Mouse (Mus musculus) retina, adult 2 months (tissue): Measurements from ENCODE around the gene Actbl2.

Experiments
- DNase-seq: peaks from one replicate; pipeline ENCODE4 v3.0.0-alpha.2; 2012; ENCODE audit warnings: low read depth, low spot score

Gene Actbl2

DNA sequence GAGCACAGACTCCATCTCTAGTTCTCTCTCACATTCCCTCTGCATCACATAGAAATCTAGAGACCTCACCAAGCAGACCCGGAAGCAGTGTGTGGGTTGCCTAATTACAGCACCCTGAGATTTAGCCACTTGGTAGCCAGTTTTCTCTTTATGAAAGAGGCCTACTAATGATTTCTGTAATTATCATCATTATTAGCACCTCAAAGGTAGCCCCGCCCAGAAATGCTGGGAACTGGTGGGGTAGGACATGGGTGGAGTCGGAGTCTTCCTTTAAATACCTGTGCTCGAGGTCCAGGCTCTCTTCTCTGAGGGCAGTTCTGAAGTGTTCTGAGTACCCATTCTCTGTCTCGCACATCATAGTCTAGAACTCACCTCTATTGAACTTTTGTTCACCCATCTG lies at the start of gene Actbl2:
Actbl2 (plus strand) TSS at position 301 of the 400 bp plus-strand sequence.
- no peak for DNase-seq

DNA sequence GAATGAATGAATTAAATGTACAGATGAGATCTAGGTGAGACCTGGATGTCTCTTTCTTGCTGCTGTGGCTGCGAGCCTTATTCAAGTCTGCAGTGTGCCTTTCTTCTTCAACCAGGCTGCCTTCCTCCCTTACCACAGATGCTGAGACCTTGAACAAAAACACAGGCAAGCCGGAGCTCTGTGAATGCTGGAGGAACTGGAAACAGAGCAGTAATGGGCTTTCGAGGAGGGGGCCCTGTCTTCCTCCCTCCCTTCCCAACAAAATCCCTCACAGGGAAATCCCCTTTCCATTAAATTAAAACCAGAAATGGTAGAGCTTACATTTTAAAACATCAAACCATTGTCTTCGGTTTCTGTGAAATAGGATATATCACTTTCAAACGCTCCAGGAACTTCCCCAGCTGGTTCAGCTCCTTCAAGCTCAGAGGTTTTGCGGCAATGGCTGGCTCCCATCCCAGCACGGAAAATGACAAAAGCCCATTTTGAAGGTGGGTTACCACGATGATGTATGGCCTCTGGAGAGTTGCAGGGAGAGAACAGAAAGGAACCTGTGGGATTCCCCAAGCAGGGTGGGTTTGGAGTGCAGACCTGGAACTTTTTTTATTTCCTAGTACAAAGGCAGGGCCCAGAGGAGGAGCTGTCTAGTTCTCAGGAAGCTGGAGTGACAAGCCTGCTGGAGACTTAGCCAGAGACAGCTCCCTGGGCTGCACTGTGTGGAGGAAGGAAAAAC lies 44.0 kb upstream of the Actbl2 start:
- DNase-seq = no peak

DNA sequence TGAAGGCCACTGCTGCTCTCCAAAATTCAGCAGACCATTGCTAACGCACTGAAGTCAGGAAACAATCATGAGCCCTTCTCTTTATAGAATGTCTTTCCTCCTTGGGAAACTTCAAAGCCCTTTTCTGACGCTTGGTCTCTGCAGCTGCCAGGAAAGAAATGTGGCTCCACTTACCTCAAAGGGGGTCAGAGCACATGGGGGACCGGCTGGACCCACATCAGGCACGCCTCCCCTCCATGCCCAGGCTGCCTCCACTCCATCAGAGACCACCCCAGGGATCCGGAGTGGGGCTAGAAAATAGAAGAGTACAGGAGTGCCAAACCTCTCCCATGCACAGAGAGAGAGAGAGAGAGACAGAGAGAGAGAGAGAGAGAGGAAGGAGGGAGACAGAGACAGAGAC lies 26.0 kb upstream of the Actbl2 start:
- DNase-seq = no peak

DNA sequence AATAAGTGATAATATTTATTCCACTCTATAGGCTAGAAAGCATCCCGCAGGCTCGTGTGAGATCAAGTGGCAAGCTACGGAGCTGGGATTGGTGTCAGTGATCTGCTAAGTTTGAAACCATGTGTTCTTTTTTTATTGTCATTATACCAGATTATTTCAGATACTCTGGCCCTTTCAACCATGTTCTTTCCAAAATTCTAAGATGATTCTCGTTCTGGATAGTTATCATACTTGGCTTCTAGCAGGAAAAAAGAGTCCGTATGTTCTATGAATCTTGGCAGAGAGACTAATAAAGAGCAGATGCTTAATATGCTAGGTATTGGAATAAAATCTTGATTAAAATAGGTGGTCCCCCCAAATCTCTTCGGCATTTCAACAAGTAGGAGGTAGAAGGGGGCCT lies 25.3 kb upstream of the Actbl2 start:
- no peak for DNase-seq

DNA sequence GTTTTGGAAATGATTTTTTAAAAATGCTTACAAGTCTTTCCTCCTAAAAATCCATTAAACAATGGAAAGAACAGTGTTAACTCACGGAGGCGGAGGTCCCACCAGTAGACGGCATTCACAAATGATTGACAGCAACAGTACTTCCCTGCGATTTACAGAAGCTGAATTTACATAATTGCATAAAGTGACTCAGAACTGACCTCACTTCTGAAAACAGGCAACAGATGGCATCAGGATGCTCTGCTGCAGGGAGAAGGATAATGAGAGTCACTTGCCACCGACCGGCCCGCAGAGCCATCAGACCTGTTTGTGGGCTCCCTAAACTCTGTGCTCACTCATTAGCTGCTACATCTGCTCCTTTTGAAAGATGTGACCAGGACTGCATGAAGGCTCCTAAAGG lies 22.4 kb upstream of the Actbl2 start:
- DNase-seq = no peak

DNA sequence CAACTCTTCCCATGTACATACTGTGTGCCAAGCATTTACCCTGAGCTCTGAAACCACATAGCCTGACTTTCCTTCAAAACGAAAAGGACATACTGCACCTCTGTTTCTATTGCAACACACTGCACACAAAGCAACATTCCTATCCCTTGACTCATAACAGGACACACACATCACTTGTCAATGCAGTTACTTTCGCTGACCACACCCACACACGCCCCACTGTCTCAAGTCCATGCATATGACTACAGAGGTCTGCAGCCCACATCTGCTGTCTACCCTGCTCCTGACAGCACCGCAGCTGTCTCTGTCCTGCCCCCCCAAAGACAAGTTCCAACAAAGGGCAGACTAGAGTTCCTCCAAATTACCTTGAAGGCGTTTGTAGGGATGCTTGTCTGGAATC lies 21.5 kb upstream of the Actbl2 start:
- no peak for DNase-seq

DNA sequence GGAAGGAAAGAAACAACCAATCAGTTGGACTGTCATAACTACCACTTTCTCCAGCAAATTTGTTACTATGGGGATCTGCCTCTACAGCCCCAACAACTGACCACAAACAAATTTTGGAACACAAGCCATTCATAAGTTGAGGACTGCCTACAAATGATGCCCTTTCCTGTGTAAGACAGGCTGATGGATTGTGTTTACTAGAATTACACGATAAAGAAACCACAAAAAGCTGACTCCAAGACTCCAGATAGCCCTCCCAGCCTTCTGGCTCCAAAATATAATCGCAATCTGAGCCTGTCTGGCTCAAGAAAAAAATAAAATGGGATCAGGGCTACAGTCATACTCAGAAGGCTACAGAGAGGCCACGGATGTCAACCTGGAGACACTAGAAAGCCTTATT lies 20.2 kb upstream of the Actbl2 start:
- no peak for DNase-seq

DNA sequence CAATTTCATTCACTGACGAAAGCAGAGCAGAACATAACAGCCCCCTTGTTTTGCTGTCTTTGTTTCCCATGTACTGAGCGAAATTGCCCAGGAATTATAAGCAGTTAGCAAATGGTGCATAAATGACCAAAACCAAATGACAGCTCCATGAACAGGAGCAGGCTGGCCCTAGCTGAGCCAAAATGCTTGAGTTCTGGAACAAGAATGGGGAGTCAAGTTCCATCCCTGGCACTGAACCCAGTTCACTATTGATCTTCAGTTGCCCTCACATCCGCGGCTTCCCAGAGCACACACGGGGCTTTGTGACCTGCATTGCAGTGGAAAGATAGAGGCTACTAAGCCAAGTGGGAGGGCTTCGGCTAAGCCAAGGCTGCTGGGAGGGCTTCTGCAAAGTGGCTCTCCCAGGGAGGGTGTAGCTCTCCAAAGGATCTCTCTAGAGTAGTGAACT lies 19.1 kb upstream of the Actbl2 start:
- DNase-seq = peak; percentile 9

DNA sequence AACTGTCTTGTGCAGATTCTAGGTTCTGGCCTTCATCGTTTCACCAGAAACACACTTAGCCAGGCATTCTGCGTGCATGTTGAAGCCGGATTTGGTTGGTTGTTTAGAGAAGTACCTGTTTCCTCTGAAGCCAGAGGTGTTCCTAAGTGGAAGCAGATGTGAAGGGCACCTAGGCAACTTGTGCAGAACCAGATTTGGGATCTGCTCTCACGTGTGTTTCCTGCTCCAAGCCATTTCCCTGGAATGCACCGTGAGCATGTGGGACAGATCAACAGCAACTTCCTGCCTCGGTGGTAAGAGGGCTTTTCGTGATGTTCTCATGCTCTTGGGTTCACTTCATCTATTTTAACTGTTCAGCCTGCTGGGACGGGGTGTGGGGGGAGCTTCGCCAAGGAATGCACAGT lies 18.4 kb upstream of the Actbl2 start:
- DNase-seq = no peak

DNA sequence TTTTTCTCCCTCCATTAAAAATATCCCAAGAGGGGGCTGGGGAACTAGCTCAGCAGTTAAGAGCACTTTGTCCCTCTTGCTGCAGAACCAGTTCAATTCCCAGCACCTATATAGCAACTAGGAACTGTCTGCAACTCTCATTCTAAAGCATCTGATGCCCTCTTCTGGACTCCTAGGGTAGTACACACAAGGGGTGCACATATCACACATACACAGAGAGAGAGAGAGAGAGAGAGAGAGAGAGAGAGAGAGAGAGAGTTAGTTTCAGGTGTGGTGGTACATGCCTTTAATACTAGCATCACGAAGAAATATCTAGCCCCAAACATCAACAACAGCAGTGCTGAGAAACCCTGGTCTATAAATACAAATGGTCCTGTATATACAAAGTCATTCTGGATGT lies 17.5 kb upstream of the Actbl2 start:
- DNase-seq = no peak

DNA sequence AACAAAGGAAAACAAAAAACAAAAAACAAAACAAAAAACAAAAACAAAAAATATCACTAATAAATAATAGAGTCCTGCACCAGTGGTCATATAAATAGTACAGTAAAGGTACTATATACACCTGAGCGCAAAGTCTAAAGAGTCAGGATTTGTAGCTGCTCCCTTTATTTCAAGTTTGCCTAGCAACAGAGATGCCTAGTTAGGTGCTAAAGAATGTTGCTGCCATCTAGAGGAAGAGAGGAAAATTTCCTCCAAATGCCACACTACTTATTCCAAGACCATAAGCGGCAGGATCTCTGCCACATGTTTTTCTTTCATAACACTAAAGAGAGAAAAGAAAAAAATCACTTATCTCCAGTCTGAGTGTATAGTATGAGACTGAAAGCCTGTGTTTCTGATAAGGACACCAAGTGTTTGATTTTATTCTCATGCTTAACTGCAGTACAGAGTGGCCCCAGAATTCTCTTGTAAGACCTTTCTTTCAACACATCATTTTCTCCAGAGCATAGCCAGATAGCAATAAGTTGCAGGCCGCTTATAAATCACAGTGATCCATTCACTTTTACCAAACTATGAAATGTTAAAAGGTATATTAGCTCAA lies 16.8 kb upstream of the Actbl2 start:
- peak; percentile 18 for DNase-seq

DNA sequence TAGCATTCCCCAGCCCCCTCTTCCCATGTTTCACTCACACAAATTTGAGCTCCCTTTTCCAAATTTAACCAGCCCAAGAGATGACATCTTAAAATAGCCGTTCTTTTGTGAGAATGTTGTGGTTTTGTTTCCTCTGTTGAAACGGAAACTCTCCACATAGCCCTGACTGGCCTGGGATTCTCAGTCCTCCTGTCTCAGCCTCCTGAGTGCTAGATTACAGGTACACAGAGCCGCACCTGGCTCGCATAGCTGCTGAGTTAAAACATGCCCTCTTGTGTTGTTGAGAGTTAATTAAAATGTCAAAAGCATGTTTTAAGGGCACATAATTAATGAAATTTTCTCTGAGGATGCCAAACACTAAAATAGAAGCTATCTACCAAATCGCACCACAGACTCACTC lies 3.7 kb upstream of the Actbl2 start:
- DNase-seq = no peak

DNA sequence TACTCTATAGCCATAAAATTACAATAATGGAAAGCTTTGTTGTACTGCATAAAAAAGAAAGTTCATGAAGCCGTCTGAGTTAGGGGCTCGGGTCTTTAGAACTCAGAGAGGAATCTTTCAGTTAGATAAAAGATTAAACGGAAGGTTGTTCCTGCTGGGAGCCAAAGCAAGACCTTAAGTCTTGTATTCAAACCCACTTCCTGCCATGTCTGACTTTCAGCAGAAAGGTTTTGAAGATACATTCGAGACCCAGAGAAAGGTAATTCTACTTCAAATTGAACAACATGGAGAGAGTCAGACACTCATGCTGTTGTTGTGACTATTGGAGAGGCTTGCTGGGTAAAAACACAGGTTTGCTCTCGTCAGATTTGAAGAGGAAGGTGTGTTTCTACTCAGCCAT lies 3.0 kb upstream of the Actbl2 start:
- no peak for DNase-seq

DNA sequence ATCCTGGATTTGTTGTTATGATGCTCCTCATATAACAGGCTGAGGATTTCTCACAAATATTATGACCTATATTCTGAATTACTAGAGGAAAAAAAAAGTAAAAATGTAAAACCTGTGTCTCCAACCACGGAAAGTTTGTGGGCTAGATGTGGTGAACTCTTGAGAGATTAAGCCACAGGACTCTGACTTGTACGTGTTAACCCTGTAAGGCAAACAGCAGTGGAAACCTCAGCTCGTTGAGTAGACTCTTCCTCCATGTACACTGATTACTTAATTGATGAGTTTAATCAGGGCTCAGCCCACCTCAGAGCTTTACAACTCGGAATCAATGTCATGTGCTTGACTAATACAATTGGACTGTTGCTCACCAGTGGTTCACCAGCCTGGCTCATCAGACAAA lies 3.2 kb downstream of the Actbl2 start:
- DNase-seq = no peak

DNA sequence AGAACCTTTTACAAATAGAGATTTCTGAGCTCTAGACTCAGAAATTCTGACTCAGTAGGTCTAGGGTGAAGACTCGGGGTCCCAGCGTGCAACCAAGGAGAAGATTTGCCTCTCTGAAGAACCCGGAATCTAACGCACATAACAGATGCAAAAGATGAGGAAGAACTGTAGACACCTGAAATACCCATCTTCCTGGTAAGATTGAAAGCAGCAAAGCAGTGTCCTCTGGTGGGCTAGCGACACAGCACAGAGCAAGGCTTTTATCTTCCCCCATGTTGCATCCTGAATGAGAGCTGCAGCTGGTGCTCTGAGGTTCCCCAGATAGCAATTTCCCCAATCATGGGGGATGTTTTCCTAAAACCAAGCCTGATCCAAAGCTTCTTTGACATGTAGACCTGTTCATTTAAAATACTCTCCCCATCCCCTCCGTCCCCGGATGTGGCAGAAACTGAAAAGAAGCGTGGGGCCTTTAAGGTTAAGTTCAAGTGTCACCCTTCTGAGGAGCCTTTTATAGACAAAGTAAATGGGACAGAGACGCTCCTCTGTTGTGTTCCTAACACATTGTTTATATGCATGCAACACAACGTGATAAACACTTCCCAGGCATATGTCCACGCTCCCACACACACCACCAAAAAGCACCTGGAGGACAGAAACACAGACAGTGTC lies 3.7 kb downstream of the Actbl2 start:
- DNase-seq = no peak

DNA sequence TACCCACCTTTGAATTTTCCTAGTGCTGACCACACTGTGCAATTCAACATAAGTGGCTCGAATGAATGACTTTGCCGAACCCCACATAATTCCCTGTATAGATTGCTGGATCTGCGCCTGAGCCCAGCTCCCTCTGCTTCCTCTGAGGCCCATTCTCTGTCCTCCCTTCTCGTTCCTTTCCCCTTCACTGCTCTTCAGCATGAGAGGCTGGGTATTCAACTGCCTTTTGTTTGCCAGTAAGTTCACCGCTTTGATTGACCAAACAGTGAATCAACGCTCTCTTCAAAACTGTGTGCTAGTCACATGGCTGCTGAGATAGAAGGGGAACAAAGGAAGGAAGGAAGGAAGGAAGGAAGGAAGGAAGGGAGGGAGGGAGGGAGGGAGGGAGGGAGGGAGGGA lies 4.3 kb downstream of the Actbl2 start:
- DNase-seq = no peak

DNA sequence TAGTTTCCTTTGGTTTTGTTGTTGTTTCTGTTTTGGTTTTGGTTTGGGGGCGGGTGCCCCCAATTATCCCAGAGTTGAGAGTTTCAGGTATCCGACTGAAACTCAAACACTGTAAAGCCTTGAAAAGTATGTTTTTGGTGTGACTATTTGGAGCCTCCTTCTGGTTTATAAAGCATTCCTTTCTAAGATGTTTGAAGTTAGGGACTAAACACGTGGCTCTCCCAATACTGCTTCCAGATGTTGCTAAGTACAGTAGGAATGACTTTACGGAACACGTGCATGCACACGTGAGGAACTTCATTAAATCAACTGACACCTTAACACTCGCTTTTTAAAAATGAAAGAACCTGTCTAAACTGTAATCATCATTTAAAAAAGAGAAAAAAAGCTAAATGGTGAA lies 4.9 kb downstream of the Actbl2 start:
- no peak for DNase-seq

DNA sequence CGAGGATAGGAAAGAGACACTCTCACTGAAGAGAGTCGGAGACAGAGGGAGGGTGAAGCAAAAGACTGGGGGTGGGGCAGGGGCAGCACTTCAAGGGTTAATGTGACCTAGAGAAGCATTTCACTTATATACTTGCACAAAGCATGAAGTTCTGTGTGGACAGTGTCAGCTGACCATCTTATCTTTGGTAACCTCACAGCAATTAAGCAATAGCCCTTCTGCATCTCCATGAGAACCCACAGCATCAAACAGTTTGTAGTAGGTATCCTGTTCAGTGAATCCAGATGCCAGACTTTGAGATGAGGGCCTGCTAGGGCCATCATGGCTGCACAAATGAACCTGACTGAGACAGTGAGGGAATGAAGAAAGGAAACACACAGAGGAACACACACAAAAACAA lies 8.4 kb downstream of the Actbl2 start:
- no peak for DNase-seq

DNA sequence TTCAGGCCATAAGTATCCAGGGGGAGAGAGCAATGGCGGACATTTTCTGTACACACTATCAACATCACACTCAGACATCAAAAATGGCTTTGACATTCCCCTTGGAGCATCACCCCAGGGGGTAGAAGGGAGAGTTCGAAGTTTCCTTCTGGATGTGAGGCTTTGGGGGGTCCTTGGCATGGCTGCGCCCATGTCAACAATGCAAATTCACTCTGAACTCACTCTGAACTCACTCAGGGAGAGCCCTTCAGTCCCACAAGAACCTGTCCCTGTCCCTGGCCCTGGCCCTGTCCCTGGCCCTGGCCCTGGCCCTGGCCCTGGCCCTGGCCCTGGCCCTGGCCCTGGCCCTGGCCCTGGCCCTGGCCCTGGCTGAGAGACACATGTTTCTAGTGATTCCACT lies 8.9 kb downstream of the Actbl2 start:
- no peak for DNase-seq

DNA sequence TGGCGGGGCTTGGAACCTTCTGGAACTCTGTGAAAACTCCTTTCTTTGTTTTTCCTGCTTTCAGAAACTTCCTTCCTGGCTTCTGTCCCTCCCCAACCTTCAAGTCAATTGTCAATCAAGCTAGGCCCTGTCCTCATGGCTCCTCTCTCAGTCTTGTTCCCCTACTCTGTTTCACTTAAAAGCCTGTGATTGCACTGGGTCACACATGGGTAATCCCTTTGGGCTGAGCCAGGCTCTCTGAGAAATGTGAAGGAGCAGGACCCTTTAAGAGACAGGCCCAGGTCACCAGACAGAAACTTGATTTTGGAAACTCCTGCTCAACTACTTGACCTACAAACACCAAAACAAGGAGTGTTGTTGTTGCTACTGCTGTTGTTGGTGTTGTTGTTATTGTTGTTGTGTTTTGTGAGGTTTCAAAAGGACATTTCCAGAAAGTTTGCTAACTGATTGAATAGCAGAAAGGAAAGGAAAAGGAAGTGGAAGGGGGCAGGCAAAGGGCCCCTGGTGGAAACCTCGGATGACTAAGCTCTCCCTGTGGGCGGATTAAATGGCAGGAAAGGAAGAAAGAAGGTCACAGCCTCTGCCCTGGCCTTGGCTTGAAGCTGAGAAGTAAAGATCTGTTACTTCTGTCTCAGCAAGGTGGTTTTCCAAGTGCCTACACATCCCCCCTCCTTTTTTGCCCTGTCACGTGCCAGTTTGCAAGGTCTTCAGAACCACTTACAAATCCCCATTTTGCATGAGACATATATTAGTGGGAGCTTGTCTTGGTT lies 10.6 kb downstream of the Actbl2 start:
- no peak for DNase-seq

DNA sequence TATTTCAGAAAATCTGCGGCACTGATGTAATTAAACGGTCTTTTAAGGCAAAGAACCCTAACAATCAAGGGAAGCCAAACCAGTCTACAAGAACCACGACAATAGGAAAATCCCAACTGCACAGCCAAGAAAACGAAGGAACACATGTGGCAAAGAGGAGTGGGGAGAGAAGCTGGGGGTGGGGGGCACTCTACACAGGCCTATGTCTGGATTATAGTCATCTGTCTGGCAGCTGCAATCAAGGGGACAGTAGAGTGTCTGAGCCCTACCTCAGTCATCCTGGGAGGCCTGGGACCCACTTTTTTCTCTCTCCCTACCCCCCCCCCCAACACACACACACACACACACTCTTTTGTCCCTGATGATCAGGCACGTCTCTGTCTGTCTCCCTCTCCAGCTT lies 12.0 kb downstream of the Actbl2 start:
- no peak for DNase-seq

DNA sequence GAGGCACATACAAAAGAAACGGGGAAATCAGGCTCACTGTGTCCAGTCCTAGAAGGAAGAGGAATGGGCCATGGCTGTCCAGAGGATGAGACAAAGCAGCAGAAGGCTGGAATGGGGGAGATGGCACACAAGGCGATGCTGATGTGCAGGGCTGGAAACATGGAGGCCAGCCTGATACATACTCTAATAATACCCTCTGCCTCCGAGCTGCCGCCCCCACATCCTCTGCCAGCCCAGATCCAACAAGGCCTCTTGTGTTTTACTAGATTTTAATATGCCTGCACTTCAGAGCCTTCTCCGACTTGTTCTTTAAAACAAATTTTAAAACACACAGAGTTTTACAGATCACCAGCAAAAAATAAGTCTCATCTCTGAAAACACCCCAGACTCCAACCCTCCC lies 14.2 kb downstream of the Actbl2 start:
- DNase-seq = no peak
